Mouse (Mus musculus): ENCODE measurements around the gene Olfr1095. TPM values are rescaled to one million over a fixed set of nuclear protein-coding genes. Genes with fewer than 3 reads are reported as not detected.

The Olfr1095 gene
- not detected in 2 replicates for polyA plus RNA-seq (2012; rRNA removed)

DNA sequence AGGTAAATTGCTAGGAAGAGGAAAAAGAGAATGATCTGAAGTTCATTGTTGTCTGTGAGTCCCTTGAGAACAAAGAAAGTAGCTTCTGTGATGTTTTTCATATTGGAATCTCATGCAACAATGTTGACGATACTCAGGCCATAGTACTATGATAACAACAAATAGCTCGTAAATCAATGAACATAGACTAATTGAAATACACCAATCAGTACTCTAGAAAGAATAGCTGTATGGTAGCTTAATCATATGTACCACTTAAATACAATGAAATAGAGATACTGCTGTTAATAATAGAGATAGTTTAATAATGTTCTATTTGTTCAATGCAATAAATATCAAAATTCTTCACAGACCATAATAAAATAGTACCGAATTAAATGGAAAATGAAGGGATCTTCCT is at the start of gene Olfr1095:
TSS of gene Olfr1095 (minus strand) at position 101 of the 400 bp plus-strand sequence.
- DNase-seq (ENCODE audit: low spot score) = no peak

DNA sequence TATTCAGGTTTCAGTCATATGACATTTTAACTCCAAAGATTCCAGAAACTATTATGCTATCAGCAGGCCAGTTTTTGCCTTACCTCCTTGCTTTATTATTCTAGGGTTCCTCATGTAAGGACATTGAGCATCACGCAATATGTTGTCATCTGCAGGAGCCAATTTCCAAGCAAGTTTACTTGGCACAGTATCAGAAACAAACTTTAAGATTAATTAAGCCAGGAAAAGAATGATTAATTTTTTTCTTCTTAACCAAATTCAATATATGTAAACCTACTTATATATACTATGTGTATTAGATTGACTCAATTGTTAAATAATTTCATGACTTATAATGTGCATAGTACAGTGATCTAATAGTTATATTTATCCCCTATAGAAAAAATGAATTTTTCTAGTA is 40.6 kb upstream of the Olfr1095 start, which contains the start of gene Olfr1097:
TSS of gene Olfr1097 (minus strand) at position 101 of the 400 bp plus-strand sequence.
- no peak for DNase-seq (ENCODE audit: low spot score)

DNA sequence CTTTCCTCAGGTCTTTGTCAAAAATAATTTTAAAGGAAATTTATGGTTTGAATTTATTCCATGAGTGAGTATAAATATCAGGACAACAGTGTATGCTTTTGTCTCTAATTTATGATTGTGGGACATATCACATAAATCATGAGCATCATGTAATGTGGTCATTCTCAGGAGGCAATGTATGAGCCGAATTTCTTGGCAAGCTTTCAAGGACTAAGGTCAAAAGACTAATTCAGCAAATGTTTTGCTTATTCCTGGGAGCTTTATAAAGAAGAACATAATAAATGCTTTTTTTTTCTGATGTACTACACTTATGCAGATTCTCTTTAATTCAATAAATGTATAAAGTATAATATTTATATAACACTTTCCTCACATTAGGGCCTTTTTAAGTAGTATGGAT is 23.2 kb upstream of the Olfr1095 start, which contains the start of gene Gm13723:
TSS of gene Gm13723 (minus strand) at position 101 of the 400 bp plus-strand sequence.
- no peak for DNase-seq (ENCODE audit: low spot score)

DNA sequence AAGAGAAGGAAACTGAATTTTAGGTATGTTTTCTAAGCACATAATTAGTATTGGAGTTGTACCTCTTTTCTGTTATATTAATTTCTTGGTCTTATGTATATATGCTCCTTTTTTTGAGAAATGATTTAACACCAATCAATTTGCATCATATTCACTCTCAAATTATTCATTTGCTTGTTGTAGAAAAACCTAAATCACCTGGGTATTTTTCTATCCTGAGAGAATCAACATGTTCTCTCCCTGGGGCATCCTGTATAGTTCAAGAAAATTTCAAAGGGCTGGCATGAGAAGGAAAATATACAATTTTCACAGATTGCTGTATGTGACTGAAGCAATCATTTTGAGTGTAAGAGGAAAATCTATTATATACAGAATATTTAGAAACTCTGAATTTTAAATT is 27.1 kb downstream of the Olfr1095 start, which contains the start of gene Olfr1094:
TSS of gene Olfr1094 (plus strand) at position 301 of the 400 bp plus-strand sequence.
- no peak for DNase-seq (ENCODE audit: low spot score)

DNA sequence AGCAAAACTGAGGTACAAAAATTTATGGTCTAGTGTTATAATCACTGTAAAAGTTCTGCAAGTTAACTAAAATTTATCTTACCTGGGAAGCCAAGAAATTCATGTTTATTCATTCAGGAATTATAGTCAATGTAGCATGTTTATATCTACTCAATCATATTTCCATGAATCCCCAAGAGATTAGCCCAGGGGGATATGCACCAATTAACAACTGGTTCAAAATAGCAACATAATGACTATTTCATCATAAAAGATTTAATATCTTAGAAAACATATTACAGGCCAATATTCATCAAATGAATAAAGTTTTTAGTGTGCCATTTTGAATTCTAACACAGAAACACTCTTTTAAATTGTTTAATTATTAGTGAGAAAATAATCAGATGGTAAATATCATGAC is 41.6 kb downstream of the Olfr1095 start, which contains the start of gene Olfr141:
TSS of gene Olfr141 (minus strand) at position 101 of the 400 bp plus-strand sequence.
- no peak for DNase-seq (ENCODE audit: low spot score)

Other genes with a start within 250 kb of the Olfr1095 start
- not detected in 2 replicates for gene Olfr1084, start 212.0 kb downstream of the Olfr1095 start, polyA plus RNA-seq (2012; rRNA removed)
- not detected in 2 replicates for gene Olfr1085, start 189.7 kb downstream of the Olfr1095 start, polyA plus RNA-seq (2012; rRNA removed)
- not detected in 2 replicates for gene Olfr1086, start 171.6 kb downstream of the Olfr1095 start, polyA plus RNA-seq (2012; rRNA removed)
- not detected in 2 replicates for gene Olfr1087, start 153.3 kb downstream of the Olfr1095 start, polyA plus RNA-seq (2012; rRNA removed)
- not detected in 2 replicates for gene Olfr1089, start 118.0 kb downstream of the Olfr1095 start, polyA plus RNA-seq (2012; rRNA removed)
- gene Olfr1090, start 92.7 kb downstream of the Olfr1095 start, polyA plus RNA-seq (2012; rRNA removed) = not detected in 2 replicates
- not detected in 2 replicates for gene Olfr1093, start 69.2 kb downstream of the Olfr1095 start, polyA plus RNA-seq (2012; rRNA removed)
- not detected in 2 replicates for gene Olfr141, start 41.7 kb downstream of the Olfr1095 start, polyA plus RNA-seq (2012; rRNA removed)
- gene Olfr1094, start 27.0 kb downstream of the Olfr1095 start, polyA plus RNA-seq (2012; rRNA removed) = not detected in 2 replicates
- gene Gm13723, start 23.1 kb upstream of the Olfr1095 start, polyA plus RNA-seq (2012; rRNA removed) = not detected in 2 replicates
- gene Olfr1097, start 40.5 kb upstream of the Olfr1095 start, polyA plus RNA-seq (2012; rRNA removed) = not detected in 2 replicates
- gene Olfr1098, start 72.8 kb upstream of the Olfr1095 start, polyA plus RNA-seq (2012; rRNA removed) = not detected in 2 replicates
- gene Olfr1099, start 109.0 kb upstream of the Olfr1095 start, polyA plus RNA-seq (2012; rRNA removed) = not detected in 2 replicates
- not detected in 2 replicates for gene Olfr1100, start 128.3 kb upstream of the Olfr1095 start, polyA plus RNA-seq (2012; rRNA removed)
- gene Olfr1101, start 139.5 kb upstream of the Olfr1095 start, polyA plus RNA-seq (2012; rRNA removed) = not detected in 2 replicates
- not detected in 2 replicates for gene Olfr1102, start 146.7 kb upstream of the Olfr1095 start, polyA plus RNA-seq (2012; rRNA removed)
- gene Olfr1104, start 175.4 kb upstream of the Olfr1095 start, polyA plus RNA-seq (2012; rRNA removed) = not detected in 2 replicates
- not detected in 2 replicates for gene Olfr1105, start 184.8 kb upstream of the Olfr1095 start, polyA plus RNA-seq (2012; rRNA removed)
- not detected in 2 replicates for gene Olfr1106, start 200.6 kb upstream of the Olfr1095 start, polyA plus RNA-seq (2012; rRNA removed)
- gene Olfr1107, start 224.1 kb upstream of the Olfr1095 start, polyA plus RNA-seq (2012; rRNA removed) = not detected in 2 replicates
- not detected in 2 replicates for gene Olfr1109, start 244.3 kb upstream of the Olfr1095 start, polyA plus RNA-seq (2012; rRNA removed)

All from urinary bladder, adult 2 months (tissue).